ENCODE assay signal across 12 mouse cellular contexts in genomic region chr10:95043978-95044377, GRCm38 (mm10).
DNase-seq lines count a peak whose midpoint lies in the region; ATAC-seq lines count a peak whose summit lies in the region.
"Had no signal": no experiment of that assay in that cellular context is flagged by ENCODE, and none has a peak within 500 bp of the region (broad histone marks: within the 10 kb centered on the region; RNA-seq: fewer than 3 reads in every experiment).

No protein-coding gene starts in this region.

- no peak overlapping the region for H3K4me3 ChIP-seq in midbrain, embryonic 14.5 days (replicated peaks; ENCODE audit: low read depth, low read length)
- no peak overlapping the region for H3K4me3 ChIP-seq in midbrain, embryonic 13.5 days (replicated peaks)
- H3K4me3 ChIP-seq: embryonic facial prominence, embryonic 13.5 days had no signal

- intact Hi-C loops in left cerebral cortex, postnatal 25 days (cut with DNase I), result loop anchor here (2.0 kb wide), 1 partner anchor 31 kb away; no protein-coding TSS in a partner anchor

- H3K4me1 ChIP-seq in midbrain, embryonic 14.5 days (ENCODE audit: control insufficient read depth, insufficient read depth, low read length), result peaks cover 8% of the 10 kb centered on the region; the same call in 1 of the 2 replicates
- peaks cover 20% of the 10 kb centered on the region for H3K4me1 ChIP-seq in midbrain, embryonic 13.5 days (replicated peaks)

- no peak for ATAC-seq in midbrain, embryonic 14.5 days (ENCODE audit: low FRiP score, low TSS enrichment)
- ATAC-seq in midbrain, embryonic 13.5 days, result no peak

- DNase-seq in midbrain, embryonic 14.5 days, result peak; percentile 38
- DNase-seq in forelimb bud, embryonic 11.5 days (ENCODE audit: low read depth, low spot score), result peak; percentile 49
- DNase-seq in left cerebral cortex, postnatal 25 days (ENCODE audit: low spot score in 2 of 2), result peak; percentile 60 to 76
- DNase-seq in right cerebral cortex, postnatal 36 days (ENCODE audit: low spot score in 2 of 2), result peak; percentile 42 to 45
- DNase-seq in spleen, adult 18-20 months, result no peak
- no peak for DNase-seq in natural killer cell, adult 2 months (ENCODE audit: low spot score in 2 of 2)
- DNase-seq: adrenal gland, postnatal 36 days; heart, adult 11 months; thymus, postnatal 25 days had no signal

- no peak overlapping the region for H3K4me2 ChIP-seq in midbrain, embryonic 14.5 days (ENCODE audit: low read length)
- H3K4me2 ChIP-seq in midbrain, embryonic 13.5 days (replicated peaks), result no peak overlapping the region
- H3K4me2 ChIP-seq: embryonic facial prominence, embryonic 13.5 days had no signal

- no peak overlapping the region for H3K9ac ChIP-seq in midbrain, embryonic 14.5 days (replicated peaks; ENCODE audit: low read length)
- H3K9ac ChIP-seq in midbrain, embryonic 13.5 days (replicated peaks), result no peak overlapping the region
- H3K9ac ChIP-seq: embryonic facial prominence, embryonic 13.5 days had no signal

- WGBS in midbrain, embryonic 14.5 days, result 36% methylated on average over 7 of the region's 7 CpGs
- 54% methylated on average over 7 of the region's 7 CpGs for WGBS in midbrain, embryonic 13.5 days

- H3K27me3 ChIP-seq in midbrain, embryonic 14.5 days (ENCODE audit: control insufficient read depth, insufficient read depth, low read length), result no peaks in the 10 kb centered on the region
- no peaks in the 10 kb centered on the region for H3K27me3 ChIP-seq in midbrain, embryonic 13.5 days
- H3K27me3 ChIP-seq: embryonic facial prominence, embryonic 13.5 days had no signal

- no peaks in the 10 kb centered on the region for H3K9me3 ChIP-seq in midbrain, embryonic 14.5 days (ENCODE audit: control insufficient read depth, low read length)
- H3K9me3 ChIP-seq in midbrain, embryonic 13.5 days, result no peaks in the 10 kb centered on the region
- H3K9me3 ChIP-seq: embryonic facial prominence, embryonic 13.5 days; G1E had no signal

- H3K27ac ChIP-seq in midbrain, embryonic 14.5 days (replicated peaks; ENCODE audit: low read depth, low read length), result no peak overlapping the region
- H3K27ac ChIP-seq in midbrain, embryonic 13.5 days, result no peak overlapping the region
- H3K27ac ChIP-seq: embryonic facial prominence, embryonic 13.5 days had no signal

- H3K36me3 ChIP-seq in midbrain, embryonic 14.5 days (ENCODE audit: control insufficient read depth, insufficient read depth, low read length), result no peaks in the 10 kb centered on the region
- H3K36me3 ChIP-seq in midbrain, embryonic 13.5 days, result no peaks in the 10 kb centered on the region
- H3K36me3 ChIP-seq: embryonic facial prominence, embryonic 13.5 days; G1E had no signal

Comparison
In these comparisons a context has a peak if more than half of its experiments do, and no peak if none do; other contexts are left out.
1. DNase-seq: peak in midbrain, embryonic 14.5 days (single experiment), forelimb bud, embryonic 11.5 days (single experiment), left cerebral cortex, postnatal 25 days (2 of 2) and right cerebral cortex, postnatal 36 days (2 of 2); none in spleen, adult 18-20 months (0 of 2) and natural killer cell, adult 2 months (0 of 2).